Comparison of ENCODE assay signal across 30 mouse cellular contexts in genomic region chr3:3012951-3013350, GRCm38 (mm10).
A peak's percentile ranks its signal among the peaks of the same experiment; 100 is the strongest.
DNase-seq lines count a peak whose midpoint lies in the region; ATAC-seq and TF ChIP-seq lines count a peak whose summit lies in the region.
"Had no signal": no experiment of that assay in that cellular context is flagged by ENCODE, and none has a peak within 500 bp of the region (broad histone marks: within the 10 kb centered on the region; RNA-seq: fewer than 3 reads in every experiment).

No protein-coding gene starts in this region.

- 75% methylated on average over 5 of the region's 5 CpGs for WGBS in heart, embryonic 10.5 days
- 79% methylated on average over 5 of the region's 5 CpGs for WGBS in embryonic facial prominence, embryonic 11.5 days
- 70% methylated on average over 5 of the region's 5 CpGs for WGBS in lung, adult 2 months

- H3K9me3 ChIP-seq in heart, embryonic 10.5 days = peaks cover 83% of the 10 kb centered on the region
- H3K9me3 ChIP-seq in megakaryocyte, embryonic 14.5 days = peaks cover 88% of the 10 kb centered on the region
- peaks cover 44% of the 10 kb centered on the region for H3K9me3 ChIP-seq in CH12.LX (replicated peaks; ENCODE audit: low read length)
- H3K9me3 ChIP-seq in embryonic facial prominence, embryonic 11.5 days (replicated peaks; ENCODE audit: control insufficient read depth, low read length) = peaks cover 45% of the 10 kb centered on the region
- H3K9me3 ChIP-seq: stomach, embryonic 15.5 days had no signal

- no peak for TF ChIP-seq POLR2A in CH12.LX (IDR thresholded peaks at IDR 0.05; ENCODE audit: low read depth, low read length)
- no peak for TF ChIP-seq POLR2A in lung, adult 2 months (IDR thresholded peaks at IDR 0.05; ENCODE audit: borderline replicate concordance, extremely low read depth, low read depth, low read length)

- H3K9ac ChIP-seq in CH12.LX (ENCODE audit: insufficient read depth, low read depth) = no peak overlapping the region
- H3K9ac ChIP-seq in embryonic facial prominence, embryonic 11.5 days (replicated peaks; ENCODE audit: low read length) = no peak overlapping the region
- H3K9ac ChIP-seq: embryonic facial prominence, embryonic 15.5 days; forebrain, embryonic 13.5 days; intestine, embryonic 15.5 days; limb, embryonic 13.5 days; liver, embryonic 12.5 days; midbrain, embryonic 12.5 days; neural tube, embryonic 13.5 days; stomach, embryonic 15.5 days had no signal

- no peaks in the 10 kb centered on the region for H3K79me2 ChIP-seq in CH12.LX (replicated peaks; ENCODE audit: control insufficient read depth, extremely low read depth, insufficient read depth, poor library complexity, severe bottlenecking)

- no peak overlapping the region for H3K4me2 ChIP-seq in CH12.LX (ENCODE audit: insufficient read depth, low read depth, poor library complexity, severe bottlenecking)
- H3K4me2 ChIP-seq in embryonic facial prominence, embryonic 11.5 days (ENCODE audit: low read depth, low read length) = no peak overlapping the region
- H3K4me2 ChIP-seq: embryonic facial prominence, embryonic 15.5 days; forebrain, embryonic 13.5 days; heart, embryonic 11.5 days; intestine, embryonic 15.5 days; limb, embryonic 13.5 days; liver, embryonic 12.5 days; midbrain, embryonic 12.5 days; neural tube, embryonic 13.5 days; stomach, embryonic 15.5 days had no signal

- no peaks in the 10 kb centered on the region for H3K27me3 ChIP-seq in heart, embryonic 10.5 days (ENCODE audit: insufficient read depth, poor library complexity, severe bottlenecking)
- no peaks in the 10 kb centered on the region for H3K27me3 ChIP-seq in megakaryocyte, embryonic 14.5 days (replicated peaks)
- H3K27me3 ChIP-seq in CH12.LX (replicated peaks) = no peaks in the 10 kb centered on the region
- H3K27me3 ChIP-seq in embryonic facial prominence, embryonic 11.5 days (ENCODE audit: control insufficient read depth, insufficient read depth, low read length) = no peaks in the 10 kb centered on the region
- H3K27me3 ChIP-seq: embryonic facial prominence, embryonic 15.5 days; forebrain, embryonic 13.5 days; intestine, embryonic 15.5 days; limb, embryonic 13.5 days; liver, embryonic 12.5 days; midbrain, embryonic 12.5 days; neural tube, embryonic 13.5 days; stomach, embryonic 15.5 days had no signal

- no peak for TF ChIP-seq EP300 in CH12.LX (IDR thresholded peaks at IDR 0.05; ENCODE audit: low read length)

- ATAC-seq in megakaryocyte, adult 5-6 weeks (ENCODE audit: poor library complexity, severe bottlenecking) = no peak
- ATAC-seq in embryonic facial prominence, embryonic 11.5 days (replicated peaks; ENCODE audit: insufficient number of reproducible peaks, low FRiP score, low TSS enrichment, low read depth) = 0 out of 2 replicates have a peak, but pooled peaks have one; percentile 2
- ATAC-seq: activated CD4-positive, CD25-positive, alpha-beta regulatory T cell, adult 4 months; forebrain, embryonic 13.5 days; hindbrain, embryonic 16.5 days; intestine, embryonic 15.5 days; liver, embryonic 12.5 days had no signal

- intact Hi-C loops in heart, postnatal 36 days (cut with DNase I) = no loop called here
- intact Hi-C loops in left cerebral cortex, postnatal 36 days (cut with DNase I) = no loop called here

- H3K4me1 ChIP-seq in heart, embryonic 10.5 days = no peaks in the 10 kb centered on the region
- no peaks in the 10 kb centered on the region; the same call in 1 of the 2 replicates for H3K4me1 ChIP-seq in megakaryocyte, embryonic 14.5 days
- H3K4me1 ChIP-seq in CH12.LX (ENCODE audit: control insufficient read depth in 1 of 2, insufficient read depth in 2 of 2) = no peaks in the 10 kb centered on the region; a peak in 1 of 4 replicates
- H3K4me1 ChIP-seq in embryonic facial prominence, embryonic 11.5 days (ENCODE audit: control insufficient read depth, insufficient read depth, low read length) = no peaks in the 10 kb centered on the region
- no peaks in the 10 kb centered on the region for H3K4me1 ChIP-seq in lung, adult 2 months (ENCODE audit: control insufficient read depth, insufficient read depth, low read length)
- H3K4me1 ChIP-seq: embryonic facial prominence, embryonic 15.5 days; forebrain, embryonic 13.5 days; intestine, embryonic 15.5 days; limb, embryonic 13.5 days; liver, embryonic 12.5 days; midbrain, embryonic 12.5 days; neural tube, embryonic 13.5 days; stomach, embryonic 15.5 days had no signal

- H3K27ac ChIP-seq in heart, embryonic 10.5 days = no peak overlapping the region
- 0 out of 2 replicates have a peak overlapping the region, but pooled peaks have one; percentile 5 for H3K27ac ChIP-seq in CH12.LX (ENCODE audit: insufficient read depth, low read depth)
- H3K27ac ChIP-seq in embryonic facial prominence, embryonic 11.5 days (replicated peaks; ENCODE audit: low read depth, low read length) = no peak overlapping the region
- H3K27ac ChIP-seq: embryonic facial prominence, embryonic 15.5 days; forebrain, embryonic 13.5 days; intestine, embryonic 15.5 days; kidney, postnatal 0 days; limb, embryonic 13.5 days; liver, embryonic 12.5 days; midbrain, embryonic 12.5 days; neural tube, embryonic 13.5 days; stomach, embryonic 15.5 days had no signal

- no peaks in the 10 kb centered on the region for H3K36me3 ChIP-seq in heart, embryonic 10.5 days
- H3K36me3 ChIP-seq in megakaryocyte, embryonic 14.5 days (replicated peaks; ENCODE audit: low read length) = no peaks in the 10 kb centered on the region
- H3K36me3 ChIP-seq in CH12.LX (replicated peaks in 1 of 2; ENCODE audit: control insufficient read depth in 1 of 2, insufficient read depth in 1 of 2, low read length in 1 of 2) = no peaks in the 10 kb centered on the region
- H3K36me3 ChIP-seq in embryonic facial prominence, embryonic 11.5 days (replicated peaks; ENCODE audit: control insufficient read depth, insufficient read depth, low read depth, low read length) = no peaks in the 10 kb centered on the region
- H3K36me3 ChIP-seq: embryonic facial prominence, embryonic 15.5 days; intestine, embryonic 15.5 days; limb, embryonic 13.5 days; liver, embryonic 12.5 days; midbrain, embryonic 12.5 days; neural tube, embryonic 13.5 days; stomach, embryonic 15.5 days had no signal

- no peak for TF ChIP-seq RAD21 in CH12.LX (IDR thresholded peaks at IDR 0.05; ENCODE audit: low read depth, low read length)

- dilution Hi-C loops in CH12.LX (cut with MboI; ENCODE audit: extremely low pct_ligation_motif_present, extremely low pct_unique_long_range_greater_than_20kb, low sequenced_read_pairs) = no loop called here

- in situ Hi-C loops in CH12.LX (cut with MboI; ENCODE audit: low pct_ligation_motif_present, low pct_unique_long_range_greater_than_20kb, low sequenced_read_pairs) = no loop called here

- no peak overlapping the region for H3K4me3 ChIP-seq in heart, embryonic 10.5 days
- peak overlapping the region; percentile 77 for H3K4me3 ChIP-seq in megakaryocyte, embryonic 14.5 days (replicated peaks)
- no peak overlapping the region for H3K4me3 ChIP-seq in CH12.LX (replicated peaks in 1 of 3; ENCODE audit: low read depth in 2 of 3, low read length in 2 of 3, poor library complexity in 1 of 3)
- H3K4me3 ChIP-seq in embryonic facial prominence, embryonic 11.5 days (ENCODE audit: low read depth, low read length) = no peak overlapping the region
- H3K4me3 ChIP-seq in lung, adult 2 months (replicated peaks; ENCODE audit: extremely low read depth, low read depth, low read length) = no peak overlapping the region
- H3K4me3 ChIP-seq: embryonic facial prominence, embryonic 15.5 days; forebrain, embryonic 13.5 days; intestine, embryonic 15.5 days; limb, embryonic 13.5 days; liver, embryonic 12.5 days; midbrain, embryonic 12.5 days; neural tube, embryonic 13.5 days; stomach, embryonic 15.5 days had no signal

- peak; percentile 48 for DNase-seq in heart, embryonic 10.5 days (ENCODE audit: low spot score)
- DNase-seq in heart, postnatal 36 days = no peak
- no peak for DNase-seq in CH12.LX (ENCODE audit: extremely low read depth)
- no peak for DNase-seq in embryonic facial prominence, embryonic 11.5 days (ENCODE audit: low spot score)
- no peak for DNase-seq in left cerebral cortex, postnatal 36 days (ENCODE audit: low spot score in 2 of 2)
- no peak for DNase-seq in lung, adult 2 months
- DNase-seq: adrenal gland, adult 2 months; adrenal gland, postnatal 36 days; cerebellum, adult 18-20 months; cerebellum, postnatal 10 days; gastrocnemius, postnatal 14 days; kidney, adult 8-10 months; kidney, postnatal 4 days; layer of hippocampus, postnatal 36 days; lung, postnatal 14 days; thymus, adult 2 months had no signal

- no peak for TF ChIP-seq CTCF in CH12.LX (conservative IDR thresholded peaks at IDR 0.05 in 1 of 2, IDR thresholded peaks at IDR 0.05 in 1 of 2; ENCODE audit: low read depth in 2 of 2, low read length in 2 of 2)
- TF ChIP-seq CTCF in lung, adult 2 months (IDR thresholded peaks at IDR 0.05; ENCODE audit: insufficient read depth, low read length) = no peak

TF ChIP-seq in CH12.LX, 34 proteins besides CTCF, POLR2A, EP300 and RAD21:
- TF ChIP-seq SMC3 (IDR thresholded peaks at IDR 0.05; ENCODE audit: low read depth, low read length) (no peak), JUN (IDR thresholded peaks at IDR 0.05; ENCODE audit: insufficient read depth, low read depth, low read length) (no peak), ZMIZ1 (IDR thresholded peaks at IDR 0.05; ENCODE audit: low read depth, low read length) (no peak), IRF4 (IDR thresholded peaks at IDR 0.05; ENCODE audit: low read depth, low read length) (no peak), ZC3H11A (IDR thresholded peaks at IDR 0.05; ENCODE audit: low read depth, low read length) (no peak), ETS1 (conservative IDR thresholded peaks at IDR 0.05; ENCODE audit: low read depth, low read length) (no peak), TCF12 (IDR thresholded peaks at IDR 0.05; ENCODE audit: low read depth, low read length) (no peak), BHLHE40 (IDR thresholded peaks at IDR 0.05; ENCODE audit: low read depth, low read length) (no peak), NRF1 (IDR thresholded peaks at IDR 0.05; ENCODE audit: low read depth, low read length) (no peak), CHD2 (IDR thresholded peaks at IDR 0.05; ENCODE audit: low read length) (no peak), MEF2A (IDR thresholded peaks at IDR 0.05; ENCODE audit: borderline replicate concordance, low read depth, low read length) (no peak), MXI1 (IDR thresholded peaks at IDR 0.05; ENCODE audit: low read depth, low read length) (no peak), RCOR1 (conservative IDR thresholded peaks at IDR 0.05; ENCODE audit: low read depth, low read length) (no peak), USF1 (IDR thresholded peaks at IDR 0.05; ENCODE audit: low read depth, low read length) (no peak), CHD1 (IDR thresholded peaks at IDR 0.05; ENCODE audit: low read depth, low read length) (no peak), MAX (IDR thresholded peaks at IDR 0.05; ENCODE audit: low read length) (no peak), JUND (conservative IDR thresholded peaks at IDR 0.05; ENCODE audit: low read depth, low read length) (no peak), MAFK (IDR thresholded peaks at IDR 0.05; ENCODE audit: insufficient replicate concordance, low read length) (no peak)
